Mouse (Mus musculus) forebrain, embryonic 10.5 days (tissue): ENCODE measurements at regions not wholly inside any gene's neighbourhood (a gene's known extent, or its start where the extent isn't known, plus 50 kb on each side); places are given as distances from the start of the nearest gene placed in this dataset.
A peak's percentile ranks its signal among the peaks of the same experiment; 100 is the strongest.

Source experiments
- DNase-seq: peaks from one replicate; pipeline ENCODE4 v3.0.0-alpha.2; 2017; ENCODE audit warnings: low spot score; ENCODE audit errors: extremely low spot score
- H3K27ac ChIP-seq: fragments of 300-500 bp; sonication (generic); 2 replicates; pipeline ENCODE4 v1.5.1; 2016; ENCODE audit warnings: mild to moderate bottlenecking
- H3K27me3 ChIP-seq: fragments of 300-500 bp; sonication (generic); 2 replicates; pipeline ENCODE4 v1.6.1; 2016; ENCODE audit warnings: mild to moderate bottlenecking; ENCODE audit not compliant: poor library complexity, severe bottlenecking
- H3K36me3 ChIP-seq: fragments of 300-500 bp; sonication (generic); replicated peaks from 2 replicates; pipeline ENCODE4 v1.6.1; 2016; ENCODE audit warnings: mild to moderate bottlenecking, moderate library complexity
- H3K4me1 ChIP-seq: fragments of 300-500 bp; sonication (generic); 2 replicates; pipeline ENCODE4 v1.6.1; 2016
- H3K4me3 ChIP-seq: fragments of 300-500 bp; sonication (generic); 2 replicates; pipeline ENCODE4 v1.5.1; 2016; ENCODE audit warnings: mild to moderate bottlenecking, moderate library complexity
- H3K9me3 ChIP-seq: fragments of 300-500 bp; sonication (generic); 2 replicates; pipeline ENCODE4 v1.6.1; 2016; ENCODE audit warnings: mild to moderate bottlenecking, moderate library complexity
- WGBS: fragments of 180-500 bp; shearing (Covaris S2); methylation state at CpG from one replicate; pipeline ENCODE4 v1.1.7; 2016; 5-methylcytosine and 5-hydroxymethylcytosine counted together

- peaks cover 12% of the 10 kb centered on the region for H3K4me1 ChIP-seq
- WGBS = 37% methylated on average over 3 of the region's 3 CpGs
- no peak for DNase-seq
- no peaks in the 10 kb centered on the region for H3K9me3 ChIP-seq
- H3K27ac ChIP-seq = peak overlapping the region; percentile 54
- no peaks in the 10 kb centered on the region for H3K36me3 ChIP-seq
- H3K27me3 ChIP-seq = no peaks in the 10 kb centered on the region
- H3K4me3 ChIP-seq = 0 out of 2 replicates have a peak overlapping the region, but pooled peaks have one; percentile 1
These were observed 515.8 kb downstream of the Tshz3 start for GRCm38 (mm10) chr7:37213751-37214181.

DNA sequence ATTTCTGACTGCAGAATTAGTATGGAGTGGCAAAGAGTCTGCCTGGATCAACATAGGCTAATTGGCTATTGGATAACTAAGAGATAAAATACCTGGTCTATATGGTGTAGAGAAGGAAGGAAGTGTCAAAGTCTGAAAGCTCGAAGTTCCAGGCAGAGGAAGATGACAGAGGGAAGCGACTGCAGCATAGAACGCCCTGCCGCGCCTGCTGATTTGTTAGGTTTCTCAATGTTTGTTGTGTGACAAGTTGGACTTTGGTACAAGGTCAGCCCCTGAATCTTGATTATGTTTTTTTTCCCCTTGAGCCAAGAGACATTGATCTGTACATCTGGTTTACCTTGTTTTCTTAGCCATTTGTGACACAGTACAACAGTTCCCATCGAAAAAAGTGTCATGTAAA is 517.6 kb downstream of the Tshz3 start:
- H3K27ac ChIP-seq = no peak overlapping the region
- peaks cover under 1% of the 10 kb centered on the region; the same call in 1 of the 2 replicates for H3K9me3 ChIP-seq
- 92% methylated on average over 6 of the region's 6 CpGs for WGBS

DNA sequence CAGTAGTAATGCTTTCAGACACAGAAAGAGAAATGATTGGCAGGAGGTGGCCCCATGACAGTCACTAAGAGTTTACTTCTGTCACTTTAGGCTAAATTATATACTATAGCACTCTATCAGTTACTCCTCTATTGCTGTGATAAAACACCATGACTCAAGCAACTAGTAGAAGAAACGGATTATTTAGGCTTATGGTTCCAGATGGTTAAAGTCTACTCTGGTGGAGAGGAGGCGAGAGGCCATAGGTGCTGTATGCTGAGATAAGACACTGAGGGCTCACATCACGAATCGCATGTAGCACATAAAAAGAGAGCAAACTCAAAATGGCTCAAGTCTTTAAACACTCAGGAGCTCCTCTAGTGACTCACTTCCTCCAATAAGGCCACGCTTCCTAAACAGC is 522.6 kb downstream of the Tshz3 start:
- 89% methylated on average over 5 of the region's 5 CpGs for WGBS
- Histone ChIP-seq H3K4me1 (no peaks in the 10 kb centered on the region; the same call in 1 of the 2 replicates), H3K27ac (no peak overlapping the region), H3K27me3 (no peaks in the 10 kb centered on the region), H3K36me3 (no peaks in the 10 kb centered on the region), H3K9me3 (peaks cover 20% of the 10 kb centered on the region), H3K4me3 (no peak overlapping the region)
- no peak for DNase-seq

More for the DNA sequence above, 517.6 kb downstream of the Tshz3 start:
- Histone ChIP-seq H3K36me3 (no peaks in the 10 kb centered on the region), H3K4me3 (no peak overlapping the region), H3K27me3 (no peaks in the 10 kb centered on the region), H3K4me1 (peaks cover 12% of the 10 kb centered on the region)
- no peak for DNase-seq

- Histone ChIP-seq H3K27ac (0 out of 2 replicates have a peak overlapping the region, but pooled peaks have one; percentile 25), H3K9me3 (peaks cover 14% of the 10 kb centered on the region), H3K27me3 (no peaks in the 10 kb centered on the region), H3K4me3 (no peak overlapping the region), H3K36me3 (no peaks in the 10 kb centered on the region), H3K4me1 (peaks cover 3% of the 10 kb centered on the region)
- WGBS = 74% methylated on average over 3 of the region's 3 CpGs
- DNase-seq = no peak
These were observed 528.5 kb downstream of the Tshz3 start for GRCm38 (mm10) chr7:37226423-37226822.

DNA sequence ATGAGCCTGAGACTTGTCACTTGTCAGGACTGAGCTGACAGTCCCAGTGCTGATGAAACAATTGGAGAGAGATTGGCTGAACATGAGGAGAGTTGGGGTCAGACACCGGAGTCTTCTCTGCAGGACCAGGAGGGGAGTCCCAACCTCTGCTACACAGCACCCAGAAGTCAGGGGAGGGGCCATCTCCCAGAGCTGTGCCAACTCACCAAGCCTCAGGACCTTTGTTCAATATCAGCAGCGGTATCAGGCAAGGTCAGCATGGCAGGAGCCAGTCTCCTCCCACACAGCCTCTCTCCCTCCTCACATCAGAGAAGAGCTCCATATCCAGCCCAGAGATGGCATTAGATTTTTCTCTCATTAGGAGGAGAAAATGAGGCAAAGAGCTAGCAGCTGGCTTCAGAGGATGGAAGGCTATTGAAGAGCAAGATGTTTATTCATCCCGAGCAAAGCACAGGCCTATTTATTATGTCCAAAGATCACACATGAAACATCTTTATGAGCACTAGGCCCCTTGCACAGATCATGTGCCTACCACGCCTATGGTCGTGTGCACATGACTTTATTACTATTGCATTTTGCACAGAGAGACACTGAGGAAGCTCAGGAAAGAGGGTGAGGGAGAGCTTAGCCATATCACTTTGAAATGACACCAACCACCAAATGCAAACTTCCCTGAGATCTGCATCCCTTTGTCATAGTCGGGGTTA is 532.9 kb downstream of the Tshz3 start:
- WGBS = 85% methylated on average over 6 of the region's 6 CpGs
- Histone ChIP-seq H3K27me3 (no peaks in the 10 kb centered on the region), H3K27ac (no peak overlapping the region), H3K4me3 (no peak overlapping the region), H3K9me3 (no peaks in the 10 kb centered on the region), H3K36me3 (no peaks in the 10 kb centered on the region), H3K4me1 (peaks cover 3% of the 10 kb centered on the region)
- DNase-seq = no peak

- Histone ChIP-seq H3K9me3 (no peaks in the 10 kb centered on the region), H3K36me3 (no peaks in the 10 kb centered on the region), H3K27me3 (no peaks in the 10 kb centered on the region), H3K4me3 (no peak overlapping the region), H3K27ac (no peak overlapping the region), H3K4me1 (no peaks in the 10 kb centered on the region)
- 79% methylated on average over 6 of the region's 6 CpGs for WGBS
- DNase-seq = no peak
These were observed 532.6 kb downstream of the Zfp536 start for GRCm38 (mm10) chr7:37240832-37241231.

- 84% methylated on average over 7 of the region's 7 CpGs for WGBS
- DNase-seq = no peak
- Histone ChIP-seq H3K4me1 (no peaks in the 10 kb centered on the region), H3K27me3 (no peaks in the 10 kb centered on the region), H3K9me3 (no peaks in the 10 kb centered on the region), H3K36me3 (no peaks in the 10 kb centered on the region), H3K4me3 (no peak overlapping the region), H3K27ac (no peak overlapping the region)
These were observed 531.7 kb downstream of the Zfp536 start for GRCm38 (mm10) chr7:37241781-37242180.

DNA sequence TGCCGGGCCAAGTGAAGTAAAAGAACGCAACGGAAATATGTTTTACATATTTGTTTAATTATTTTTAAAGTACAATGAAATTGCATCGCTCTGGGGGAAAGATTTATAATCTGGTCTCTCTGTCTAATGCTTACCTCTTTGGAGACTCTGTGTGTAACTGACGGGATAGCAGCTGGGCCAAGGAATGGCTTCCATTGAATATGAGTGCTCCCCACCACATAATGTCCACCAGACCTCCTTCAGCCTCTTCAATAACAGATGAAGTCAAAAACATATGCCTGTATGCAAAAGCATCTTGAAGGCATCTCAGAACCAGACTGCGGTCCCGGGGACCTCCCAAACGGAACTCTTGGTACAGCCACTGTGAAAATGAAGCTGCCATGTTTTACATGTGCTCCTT is 531.0 kb downstream of the Zfp536 start:
- Histone ChIP-seq H3K27me3 (no peaks in the 10 kb centered on the region), H3K9me3 (no peaks in the 10 kb centered on the region), H3K4me3 (no peak overlapping the region), H3K36me3 (no peaks in the 10 kb centered on the region), H3K4me1 (no peaks in the 10 kb centered on the region), H3K27ac (no peak overlapping the region)
- 92% methylated on average over 8 of the region's 8 CpGs for WGBS
- DNase-seq = no peak

DNA sequence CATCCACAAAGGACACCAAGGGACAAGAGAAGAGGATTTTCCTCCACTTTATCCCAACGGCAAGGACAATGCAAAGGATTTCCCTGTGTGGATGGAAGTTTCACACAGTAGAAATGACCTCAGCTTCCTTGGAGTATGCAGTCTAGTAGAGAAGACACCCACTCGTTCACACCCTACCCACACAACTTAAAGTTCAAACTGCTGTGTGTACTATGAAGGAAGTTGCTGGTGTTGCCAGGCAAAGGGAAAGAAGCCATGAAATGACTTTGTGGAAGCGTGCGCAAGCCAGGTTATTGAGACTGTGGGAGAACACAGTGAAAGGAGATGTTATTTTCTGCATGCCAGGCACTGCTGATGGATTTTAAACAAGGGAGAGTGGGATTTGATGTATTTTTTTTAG is 527.3 kb downstream of the Zfp536 start:
- no peak for DNase-seq
- H3K36me3 ChIP-seq = no peaks in the 10 kb centered on the region
- no peaks in the 10 kb centered on the region for H3K4me1 ChIP-seq
- no peaks in the 10 kb centered on the region for H3K9me3 ChIP-seq
- WGBS = 92% methylated on average over 4 of the region's 4 CpGs
- H3K4me3 ChIP-seq = no peak overlapping the region
- no peak overlapping the region for H3K27ac ChIP-seq
- no peaks in the 10 kb centered on the region for H3K27me3 ChIP-seq

DNA sequence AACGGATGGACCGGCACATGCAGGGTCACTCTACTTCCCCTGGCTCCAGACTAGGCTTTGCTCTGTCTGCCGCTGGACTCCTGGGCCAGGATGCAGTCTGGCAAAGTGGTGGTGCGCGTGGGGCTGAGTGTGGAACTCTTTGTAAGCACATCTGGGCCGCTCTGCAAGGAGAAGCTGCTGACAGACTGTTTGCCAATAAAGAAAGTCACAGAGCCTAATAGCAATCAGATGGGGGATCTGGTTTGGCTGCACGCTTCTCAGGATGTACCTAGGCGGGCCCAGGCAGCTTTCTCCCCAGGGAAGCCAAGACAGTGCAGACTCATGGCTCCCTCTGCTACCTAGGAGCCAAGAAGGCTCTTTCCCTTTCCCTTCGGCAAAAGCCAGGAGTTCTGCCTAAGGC is 519.0 kb downstream of the Zfp536 start:
- Histone ChIP-seq H3K4me1 (peaks cover 19% of the 10 kb centered on the region; the same call in 1 of the 2 replicates), H3K36me3 (no peaks in the 10 kb centered on the region), H3K27ac (peak overlapping the region; percentile 56), H3K9me3 (0 out of 2 replicates have a peak, but pooled peaks cover 2% of the 10 kb centered on the region), H3K27me3 (no peaks in the 10 kb centered on the region), H3K4me3 (no peak overlapping the region)
- WGBS = 81% methylated on average over 9 of the region's 9 CpGs
- no peak for DNase-seq

DNA sequence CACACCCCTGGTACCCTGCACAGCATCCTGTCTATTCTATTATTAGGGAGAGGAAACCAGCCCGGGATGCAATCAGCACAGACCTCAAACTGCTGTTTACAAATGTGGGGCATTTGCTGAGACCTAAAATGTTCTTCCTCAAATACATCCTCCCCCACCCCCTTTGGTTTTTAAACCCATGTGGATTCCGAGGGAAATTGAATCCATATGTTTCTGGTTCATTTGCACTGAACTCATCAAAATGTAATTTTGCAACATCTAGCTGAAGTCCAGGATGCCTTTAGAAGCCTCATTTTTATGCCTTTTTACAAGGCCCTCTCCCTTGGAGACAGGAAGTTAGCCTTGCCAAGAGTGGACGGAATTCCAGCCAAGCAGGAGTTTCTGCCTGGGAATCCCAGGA is 517.6 kb downstream of the Zfp536 start:
- DNase-seq = no peak
- 59% methylated on average over 3 of the region's 3 CpGs for WGBS
- peaks cover 19% of the 10 kb centered on the region; the same call in 1 of the 2 replicates for H3K4me1 ChIP-seq
- H3K27me3 ChIP-seq = no peaks in the 10 kb centered on the region
- H3K27ac ChIP-seq = no peak overlapping the region
- no peaks in the 10 kb centered on the region for H3K36me3 ChIP-seq
- H3K4me3 ChIP-seq = no peak overlapping the region
- H3K9me3 ChIP-seq = 0 out of 2 replicates have a peak, but pooled peaks cover 2% of the 10 kb centered on the region

GRCm38 (mm10) chr7:37259293-37259692 is 514.1 kb downstream of the Zfp536 start:
- Histone ChIP-seq H3K4me1 (peaks cover 21% of the 10 kb centered on the region; the same call in 1 of the 2 replicates), H3K36me3 (no peaks in the 10 kb centered on the region), H3K27me3 (no peaks in the 10 kb centered on the region), H3K27ac (no peak overlapping the region), H3K4me3 (no peak overlapping the region), H3K9me3 (no peaks in the 10 kb centered on the region)
- WGBS = 40% methylated on average over 6 of the region's 6 CpGs
- peak; percentile 18 for DNase-seq

DNA sequence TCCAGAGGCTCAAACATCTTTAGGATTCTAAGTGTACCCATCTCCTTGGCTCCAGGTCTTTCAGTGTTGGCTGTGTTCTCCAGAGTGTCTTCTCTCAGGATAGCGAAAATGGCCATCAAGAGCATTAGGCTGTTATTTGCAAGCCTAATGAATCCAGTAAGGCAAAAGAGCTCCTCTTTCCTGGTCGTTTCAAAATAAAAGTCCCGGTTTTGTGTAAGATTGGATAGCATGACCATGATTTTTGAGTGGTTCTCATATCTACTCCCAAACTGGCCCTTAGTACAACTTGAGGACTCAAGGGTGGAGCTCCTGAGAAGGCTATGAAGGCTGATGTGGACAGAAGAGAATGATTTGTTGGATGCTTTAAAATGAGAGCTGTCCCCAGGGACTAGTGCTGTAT is 510.6 kb downstream of the Zfp536 start:
- 48% methylated on average over 3 of the region's 3 CpGs for WGBS
- H3K27ac ChIP-seq = no peak overlapping the region
- no peaks in the 10 kb centered on the region for H3K27me3 ChIP-seq
- no peak overlapping the region for H3K4me3 ChIP-seq
- H3K36me3 ChIP-seq = no peaks in the 10 kb centered on the region
- no peaks in the 10 kb centered on the region; the same call in 1 of the 2 replicates for H3K9me3 ChIP-seq
- no peak for DNase-seq
- H3K4me1 ChIP-seq = 0 out of 2 replicates have a peak, but pooled peaks cover 4% of the 10 kb centered on the region
